Mouse (Mus musculus) olfactory bulb, adult 2 months (tissue): ENCODE measurements around the gene Tmem232.

Experiments
- CTCF ChIP-seq: fragments of 200-500 bp; IDR thresholded peaks from 2 replicates; pipeline ENCODE4 v1.5.1; 2012; ENCODE audit warnings: low read depth, mild to moderate bottlenecking, low read length, moderate library complexity; ENCODE audit not compliant: insufficient read depth
- POLR2A ChIP-seq: fragments of 200-500 bp; IDR thresholded peaks from 2 replicates; pipeline ENCODE4 v1.6.1; 2012; ENCODE audit warnings: mild to moderate bottlenecking, low read depth, low read length, moderate library complexity; ENCODE audit not compliant: insufficient read depth

DNA sequence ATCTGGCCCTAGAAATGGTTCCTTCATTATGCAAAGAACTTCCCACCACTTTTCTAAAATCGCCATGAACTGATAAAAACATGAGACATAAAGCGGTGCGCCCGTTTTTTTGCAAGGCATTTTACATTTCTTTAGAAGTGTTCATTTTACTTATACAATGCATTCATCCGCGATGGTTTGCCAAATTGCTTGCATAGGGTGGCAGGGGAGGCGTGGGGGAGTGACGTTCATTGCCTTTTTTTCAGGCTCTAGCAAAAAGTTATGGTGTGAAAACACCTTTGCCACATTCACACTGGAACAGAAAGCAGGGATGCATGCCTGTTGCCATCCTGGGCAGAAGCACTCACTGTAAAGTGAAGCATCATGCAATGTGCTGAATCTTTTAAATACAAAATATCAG lies 188.7 kb downstream of the Tmem232 start:
- TF ChIP-seq POLR2A: no peak
- TF ChIP-seq CTCF: no peak
